Mouse (Mus musculus) liver, embryonic 12.5 days (tissue): ENCODE measurements around the gene Gm11213. TPM values are rescaled to one million over a fixed set of nuclear protein-coding genes. Genes with fewer than 3 reads are reported as not detected.
A peak's percentile ranks its signal among the peaks of the same experiment; 100 is the strongest.

Source experiments
- ATAC-seq: fragments of 200-750 bp; cut with Nextera tagmentation; 2 replicates; pipeline ENCODE4 v1.8.0; 2017; ENCODE audit warnings: moderate number of reproducible peaks, mild to moderate bottlenecking, moderate library complexity
- H3K27ac ChIP-seq: fragments of 300-500 bp; sonication (generic); 2 replicates; pipeline ENCODE4 v1.5.1; 2016; ENCODE audit warnings: mild to moderate bottlenecking
- H3K27me3 ChIP-seq: fragments of 300-500 bp; sonication (generic); replicated peaks from 2 replicates; pipeline ENCODE4 v1.6.1; 2016; ENCODE audit warnings: mild to moderate bottlenecking, moderate library complexity
- H3K36me3 ChIP-seq: fragments of 300-500 bp; sonication (generic); 2 replicates; pipeline ENCODE4 v1.6.1; 2016; ENCODE audit warnings: mild to moderate bottlenecking, moderate library complexity
- H3K4me1 ChIP-seq: fragments of 300-500 bp; sonication (generic); 2 replicates; pipeline ENCODE4 v1.6.1; 2016
- H3K4me2 ChIP-seq: fragments of 300-500 bp; sonication (generic); 2 replicates; pipeline ENCODE4 v1.6.1; 2016; ENCODE audit warnings: mild to moderate bottlenecking, moderate library complexity
- H3K4me3 ChIP-seq: fragments of 300-500 bp; sonication (generic); 2 replicates; pipeline ENCODE4 v1.5.1; 2016; ENCODE audit warnings: mild to moderate bottlenecking, moderate library complexity
- H3K9ac ChIP-seq: fragments of 300-500 bp; sonication (generic); 2 replicates; pipeline ENCODE4 v1.6.1; 2016; ENCODE audit warnings: mild to moderate bottlenecking, moderate library complexity
- H3K9me3 ChIP-seq: fragments of 300-500 bp; sonication (generic); replicated peaks from 2 replicates; pipeline ENCODE4 v1.6.1; 2016; ENCODE audit warnings: mild to moderate bottlenecking, moderate library complexity
- WGBS: fragments of 180-500 bp; shearing (Covaris S2); methylation state at CpG from one replicate; pipeline ENCODE4 v1.1.7; 2016; ENCODE audit not compliant: insufficient replicate concordance; 5-methylcytosine and 5-hydroxymethylcytosine counted together
- polyA plus RNA-seq: library from polyadenylated mRNA; unstranded; fragments of >200 nt; fragmentation: Nextera tagmentation; extraction: Ambion mirVana; gene quantifications from 2 replicates; pipeline ENCODE4 v1.2.1, GENCODE M21; 2016

Gm11213 gene
- polyA plus RNA-seq, 1 experiment from 2014 or later = not detected

DNA sequence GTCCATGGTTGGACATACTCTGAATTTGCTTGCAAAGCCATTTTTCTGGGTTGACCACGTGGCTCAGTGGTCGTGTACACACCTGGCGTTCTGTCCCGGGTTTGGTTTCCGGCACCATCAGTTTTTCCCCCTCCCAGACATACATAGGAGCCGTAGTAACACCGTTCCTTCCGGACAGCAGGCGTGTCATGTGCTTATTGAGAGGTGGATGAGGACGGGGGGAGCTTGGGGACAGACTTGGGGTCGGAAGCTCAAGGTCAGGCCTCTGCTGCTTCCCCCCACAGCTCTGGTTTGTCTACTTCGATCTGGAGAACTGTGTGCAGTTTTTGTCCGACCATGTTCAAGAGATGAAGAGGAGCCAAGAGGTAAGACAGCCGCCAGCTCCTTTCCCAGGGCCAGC lies 25.4 kb downstream of the Gm11213 start:
- WGBS = 80% methylated on average over 14 of the region's 14 CpGs
- Histone ChIP-seq H3K27me3 (no peaks in the 10 kb centered on the region), H3K9me3 (0 out of 2 replicates have a peak, but pooled peaks cover 4% of the 10 kb centered on the region), H3K9ac (no peak overlapping the region), H3K4me1 (no peaks in the 10 kb centered on the region), H3K4me2 (no peak overlapping the region), H3K27ac (no peak overlapping the region), H3K4me3 (no peak overlapping the region), H3K36me3 (peaks cover 19% of the 10 kb centered on the region)
- ATAC-seq = no peak

DNA sequence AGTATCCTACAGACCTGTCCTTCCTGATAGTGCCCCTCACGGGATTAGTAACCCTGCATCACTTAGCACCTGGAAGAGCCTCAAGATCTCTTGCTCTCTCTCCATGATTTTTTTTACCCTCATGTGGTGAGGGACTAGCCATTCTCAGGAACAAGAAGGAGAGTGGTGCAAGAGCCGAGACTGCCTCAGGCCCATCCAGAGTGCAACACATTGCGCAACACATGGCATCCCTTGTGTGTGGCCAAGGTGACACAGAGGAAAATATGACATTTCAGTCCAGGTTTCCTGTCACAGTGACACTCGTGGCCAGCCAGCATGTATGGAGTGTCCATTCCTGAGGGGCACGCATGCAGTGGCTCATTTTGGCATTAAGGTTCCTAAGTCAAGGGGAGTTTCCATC lies 32.4 kb downstream of the Gm11213 start:
- Histone ChIP-seq H3K27me3 (no peaks in the 10 kb centered on the region), H3K9ac (no peak overlapping the region), H3K27ac (no peak overlapping the region), H3K9me3 (0 out of 2 replicates have a peak, but pooled peaks cover 3% of the 10 kb centered on the region), H3K4me3 (no peak overlapping the region), H3K36me3 (peaks cover 42% of the 10 kb centered on the region), H3K4me1 (no peaks in the 10 kb centered on the region; the same call in 1 of the 2 replicates), H3K4me2 (no peak overlapping the region)
- WGBS = 72% methylated on average over 5 of the region's 5 CpGs
- no peak for ATAC-seq

DNA sequence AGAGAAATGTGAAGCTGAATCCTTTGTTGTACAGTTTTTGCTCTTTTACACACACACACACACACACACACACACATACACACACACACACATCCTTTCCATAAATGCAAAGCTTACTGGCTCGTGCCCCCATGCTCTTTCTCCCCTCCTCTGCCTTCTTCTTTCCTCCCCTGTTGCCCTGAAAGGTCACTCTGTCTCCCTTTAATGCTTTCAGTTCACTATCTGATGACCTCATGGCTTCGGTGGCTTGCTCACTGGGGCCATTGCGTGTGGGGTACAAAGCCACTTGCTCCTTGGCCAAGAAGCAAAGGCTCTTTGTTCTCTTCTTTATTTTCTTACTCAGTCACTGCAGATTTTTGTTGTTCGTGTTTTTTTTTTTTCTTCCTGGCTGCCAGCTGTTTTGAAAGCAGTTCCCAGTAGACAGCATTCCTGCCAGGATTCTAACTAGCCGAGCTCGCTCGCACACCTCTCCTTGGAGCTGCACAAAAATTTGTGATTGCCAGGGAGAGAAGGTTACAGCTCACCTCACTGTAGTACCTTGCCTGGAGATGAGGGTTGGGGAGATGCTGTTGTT lies 34.8 kb downstream of the Gm11213 start:
- H3K9ac ChIP-seq = no peak overlapping the region
- 78% methylated on average over 7 of the region's 7 CpGs for WGBS
- H3K27me3 ChIP-seq = no peaks in the 10 kb centered on the region
- no peak overlapping the region for H3K4me3 ChIP-seq
- no peaks in the 10 kb centered on the region for H3K9me3 ChIP-seq
- peaks cover 49% of the 10 kb centered on the region for H3K36me3 ChIP-seq
- no peak overlapping the region for H3K27ac ChIP-seq
- no peak for ATAC-seq
- no peaks in the 10 kb centered on the region; the same call in 1 of the 2 replicates for H3K4me1 ChIP-seq
- no peak overlapping the region for H3K4me2 ChIP-seq

DNA sequence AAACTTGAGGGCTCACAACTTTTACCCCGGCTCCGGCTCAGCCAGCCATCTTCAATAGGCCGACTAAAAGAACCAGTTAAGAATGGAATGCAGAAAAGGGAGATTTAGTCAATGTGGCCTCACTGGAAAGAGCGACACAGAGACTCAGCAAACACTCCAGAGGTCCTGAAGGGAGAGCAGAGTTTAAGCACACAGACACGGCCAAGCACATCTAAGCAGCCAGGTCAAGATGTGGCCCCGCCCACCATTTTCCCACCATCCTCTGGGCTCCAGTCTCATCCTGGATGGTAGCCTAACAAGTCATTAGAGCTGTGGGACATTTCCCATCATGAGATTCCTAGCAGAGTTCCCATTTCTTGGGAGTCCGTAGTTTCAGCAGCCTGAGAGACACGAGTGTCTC lies 35.7 kb downstream of the Gm11213 start:
- Histone ChIP-seq H3K9me3 (no peaks in the 10 kb centered on the region), H3K4me1 (no peaks in the 10 kb centered on the region; the same call in 1 of the 2 replicates), H3K36me3 (peaks cover 49% of the 10 kb centered on the region), H3K9ac (no peak overlapping the region), H3K4me3 (no peak overlapping the region), H3K27ac (no peak overlapping the region), H3K4me2 (no peak overlapping the region), H3K27me3 (no peaks in the 10 kb centered on the region)
- ATAC-seq = no peak
- 71% methylated on average over 8 of the region's 8 CpGs for WGBS

DNA sequence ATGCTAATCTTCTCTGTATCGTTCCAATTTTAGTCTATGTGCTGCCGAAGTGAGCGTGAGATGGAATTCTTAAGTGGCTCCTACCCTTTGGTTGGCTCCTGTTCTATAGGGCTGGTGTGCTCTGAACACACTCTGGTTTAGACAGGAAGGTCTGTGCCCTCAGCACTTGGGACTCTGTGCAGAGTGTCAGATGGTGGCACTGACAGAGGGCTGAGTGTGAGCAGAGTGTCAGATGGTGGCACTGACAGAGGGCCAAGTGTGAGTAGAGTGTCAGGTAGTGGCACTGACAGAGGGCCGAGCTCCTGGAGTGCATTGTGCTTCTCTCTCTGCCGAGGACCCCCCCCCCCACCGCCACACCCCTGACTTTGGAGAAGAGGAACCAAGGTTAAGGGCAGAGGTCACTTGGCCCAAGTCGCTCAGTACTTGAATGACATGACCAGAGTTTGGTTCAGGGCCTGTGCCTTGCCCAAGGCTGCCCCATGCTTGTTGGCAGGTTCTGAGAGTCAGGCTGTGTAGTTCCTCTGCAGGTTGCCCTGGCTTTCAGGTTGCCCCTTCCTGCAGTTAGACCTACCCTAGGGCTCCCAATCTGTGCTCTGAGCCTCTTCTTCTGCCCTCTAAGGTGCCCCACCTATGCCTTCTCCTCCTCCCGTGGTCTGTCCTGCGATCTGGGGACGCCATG lies 37.2 kb downstream of the Gm11213 start:
- Histone ChIP-seq H3K9ac (no peak overlapping the region), H3K4me3 (no peak overlapping the region), H3K36me3 (peaks cover 46% of the 10 kb centered on the region), H3K4me1 (no peaks in the 10 kb centered on the region; the same call in 1 of the 2 replicates), H3K27ac (no peak overlapping the region), H3K9me3 (no peaks in the 10 kb centered on the region), H3K4me2 (no peak overlapping the region), H3K27me3 (no peaks in the 10 kb centered on the region)
- ATAC-seq = 0 out of 2 replicates have a peak, but pooled peaks have one; percentile 18
- 67% methylated on average over 10 of the region's 10 CpGs for WGBS

DNA sequence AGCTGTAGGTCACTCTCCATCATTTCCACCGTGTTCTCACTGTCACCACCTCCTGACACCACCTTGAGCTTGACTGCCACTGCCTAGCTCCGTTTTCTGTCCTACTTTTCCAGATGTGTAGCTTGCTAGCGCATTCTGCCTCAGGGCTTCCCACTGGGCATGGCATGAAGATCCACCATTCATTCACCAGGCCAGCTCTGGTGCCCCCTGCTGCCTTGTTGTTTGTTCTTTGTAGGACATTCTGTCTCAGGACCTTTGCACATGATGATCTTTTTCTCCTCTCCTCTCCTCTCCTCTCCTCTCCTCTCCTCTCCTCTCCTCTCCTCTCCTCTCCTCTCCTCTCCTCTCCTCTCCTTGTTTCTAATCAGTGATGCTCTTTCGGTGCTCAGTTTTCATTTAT lies 42.3 kb downstream of the Gm11213 start:
- Histone ChIP-seq H3K9ac (no peak overlapping the region), H3K4me3 (no peak overlapping the region), H3K4me1 (peaks cover 41% of the 10 kb centered on the region), H3K27ac (no peak overlapping the region), H3K4me2 (no peak overlapping the region), H3K9me3 (no peaks in the 10 kb centered on the region), H3K36me3 (peaks cover 24% of the 10 kb centered on the region), H3K27me3 (no peaks in the 10 kb centered on the region)
- WGBS = 71% methylated on average over 4 of the region's 4 CpGs
- no peak for ATAC-seq

DNA sequence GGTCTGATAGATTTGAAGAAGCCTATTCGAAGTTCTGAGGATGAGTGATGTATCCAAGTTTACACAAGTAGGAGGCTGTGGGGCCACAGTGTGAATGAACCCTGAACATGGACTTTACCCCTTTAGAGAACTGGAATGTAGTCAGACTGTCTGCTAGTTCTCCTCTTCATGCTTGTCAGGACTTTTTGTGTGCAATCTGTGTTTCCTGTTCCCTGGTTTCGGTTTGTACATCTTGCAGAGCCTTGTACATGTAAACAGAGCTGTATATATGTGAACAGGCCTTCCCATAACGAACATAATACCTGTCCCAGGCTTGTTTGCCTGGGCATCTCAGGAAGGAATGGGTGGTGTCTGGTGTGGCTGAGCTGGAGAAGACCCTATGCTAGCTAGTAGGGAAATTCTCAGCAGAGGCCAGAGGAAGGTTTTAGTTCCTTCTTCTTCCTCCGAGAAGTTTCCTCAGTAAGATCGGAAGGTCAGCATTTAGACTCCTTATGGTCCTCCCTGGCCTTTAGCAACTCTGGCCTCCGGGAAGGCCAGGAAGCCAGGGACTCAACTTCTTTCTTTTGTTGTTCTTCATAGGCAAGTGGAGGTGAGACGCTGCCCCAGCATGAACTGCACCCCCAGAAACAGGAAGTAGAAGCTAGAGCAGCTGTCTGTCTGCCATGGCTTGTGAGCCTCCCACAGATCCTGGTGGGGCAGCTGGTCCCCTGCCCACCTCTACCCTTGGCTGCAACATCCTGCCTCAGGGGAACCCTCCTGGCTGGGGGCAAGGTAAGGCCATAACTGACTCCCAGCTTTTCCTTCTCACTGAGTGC lies 43.0 kb downstream of the Gm11213 start:
- H3K36me3 ChIP-seq = peaks cover 24% of the 10 kb centered on the region
- no peak for ATAC-seq
- no peaks in the 10 kb centered on the region for H3K9me3 ChIP-seq
- H3K4me2 ChIP-seq = no peak overlapping the region
- no peaks in the 10 kb centered on the region for H3K27me3 ChIP-seq
- peaks cover 48% of the 10 kb centered on the region for H3K4me1 ChIP-seq
- H3K9ac ChIP-seq = no peak overlapping the region
- H3K4me3 ChIP-seq = no peak overlapping the region
- WGBS = 35% methylated on average over 7 of the region's 7 CpGs
- peak overlapping the region; percentile 10; the same call in 1 of the 2 replicates for H3K27ac ChIP-seq

DNA sequence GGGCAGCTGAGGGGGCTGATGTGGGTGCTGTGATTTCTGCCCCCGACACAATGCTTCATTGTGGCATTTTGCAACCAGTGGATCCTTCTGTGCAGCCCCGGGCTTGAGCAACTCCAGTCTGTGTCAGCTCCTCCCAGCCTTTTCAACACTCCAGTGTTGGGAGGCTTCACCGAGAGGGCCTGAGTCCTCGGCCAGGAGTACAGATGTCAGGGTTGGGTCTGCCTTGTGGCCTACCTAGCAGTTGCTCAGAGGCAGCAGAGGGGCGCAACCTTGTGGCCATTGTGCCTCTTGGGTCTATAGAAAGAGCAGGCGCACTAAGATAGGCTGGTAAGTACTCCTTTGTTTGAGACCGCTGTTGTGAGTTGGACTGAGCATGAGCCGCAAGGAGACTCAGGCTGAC lies 45.0 kb downstream of the Gm11213 start:
- H3K27me3 ChIP-seq = no peaks in the 10 kb centered on the region
- H3K36me3 ChIP-seq = peaks cover 13% of the 10 kb centered on the region
- H3K4me2 ChIP-seq = peak overlapping the region; percentile 83
- no peak overlapping the region; the same call in 1 of the 2 replicates for H3K27ac ChIP-seq
- H3K9me3 ChIP-seq = no peaks in the 10 kb centered on the region
- WGBS = 68% methylated on average over 8 of the region's 8 CpGs
- peaks cover 59% of the 10 kb centered on the region for H3K4me1 ChIP-seq
- no peak for ATAC-seq
- no peak overlapping the region for H3K9ac ChIP-seq
- no peak overlapping the region for H3K4me3 ChIP-seq

DNA sequence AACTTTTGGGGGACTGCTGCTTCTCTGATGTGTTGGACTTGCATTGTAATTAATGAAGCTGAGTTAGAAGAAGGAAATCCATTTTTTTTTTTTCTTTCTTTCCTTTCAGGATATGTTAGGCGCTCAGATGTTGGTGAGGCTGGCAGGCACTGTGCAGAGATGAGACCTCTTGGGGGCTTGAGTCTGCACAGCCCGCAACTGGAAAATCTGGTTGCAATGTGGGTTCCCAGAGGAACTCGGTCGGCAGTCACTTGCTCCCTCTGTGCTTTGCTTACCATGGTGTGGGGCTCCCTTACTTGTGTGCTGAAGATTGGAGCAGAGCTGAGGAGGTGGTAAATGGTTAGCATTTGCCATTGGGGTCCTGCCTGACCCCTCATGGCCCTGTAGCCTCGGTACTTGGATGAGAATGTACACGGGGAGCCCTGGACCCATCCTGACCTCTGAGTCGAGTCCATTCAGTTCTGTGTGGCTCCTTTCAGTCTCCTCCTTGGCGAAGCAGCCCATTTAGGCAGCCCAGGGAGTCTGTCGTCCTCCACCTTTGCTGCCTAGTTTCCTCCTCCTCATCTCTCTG lies 45.8 kb downstream of the Gm11213 start:
- peak overlapping the region; percentile 73; the same call in 1 of the 2 replicates for H3K27ac ChIP-seq
- ATAC-seq = no peak
- peak overlapping the region; percentile 83 for H3K4me2 ChIP-seq
- H3K27me3 ChIP-seq = no peaks in the 10 kb centered on the region
- 45% methylated on average over 9 of the region's 9 CpGs for WGBS
- peaks cover 17% of the 10 kb centered on the region for H3K36me3 ChIP-seq
- no peaks in the 10 kb centered on the region for H3K9me3 ChIP-seq
- peak overlapping the region; percentile 77 for H3K9ac ChIP-seq
- H3K4me3 ChIP-seq = peak overlapping the region; percentile 73
- peaks cover 63% of the 10 kb centered on the region for H3K4me1 ChIP-seq

DNA sequence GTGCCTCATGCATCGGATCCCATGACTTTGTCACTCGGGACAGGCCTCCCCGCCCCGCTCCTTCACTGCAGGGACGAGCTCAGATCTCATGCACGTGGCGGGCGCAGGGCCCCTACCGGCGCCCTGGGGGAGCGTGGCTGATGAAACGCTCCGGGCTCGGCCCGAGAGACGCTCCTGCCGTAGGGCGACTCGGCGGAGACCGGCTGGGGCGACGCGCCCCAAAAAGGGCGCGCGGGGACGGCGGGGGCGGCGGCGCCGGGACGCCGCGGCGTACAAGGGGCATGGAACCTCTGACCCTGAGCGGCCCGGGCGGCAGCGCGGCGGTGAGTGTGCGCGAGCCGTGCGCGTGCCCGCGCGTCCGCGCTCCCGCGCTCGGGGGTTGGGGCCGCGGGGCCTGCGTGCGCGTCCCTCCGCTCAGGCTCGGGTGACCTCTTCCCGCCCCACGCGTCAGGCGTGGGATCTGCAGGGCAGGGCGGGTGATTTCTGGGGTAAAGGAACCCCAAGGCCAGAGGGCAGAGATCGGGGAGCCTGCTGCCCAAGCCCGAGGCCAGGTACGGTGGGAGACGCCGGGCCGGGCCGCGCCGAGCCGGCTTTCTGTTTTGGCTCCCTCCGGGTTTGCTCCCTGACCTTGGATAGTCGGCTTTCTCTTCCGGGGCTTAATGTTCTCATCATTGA lies 46.5 kb downstream of the Gm11213 start, which contains the start of gene Tmem268:
TSS of gene Tmem268 (plus strand) at position 375 of the 675 bp plus-strand sequence.
- Histone ChIP-seq H3K27me3 (no peaks in the 10 kb centered on the region), H3K4me1 (peaks cover 63% of the 10 kb centered on the region), H3K36me3 (peaks cover 15% of the 10 kb centered on the region), H3K9me3 (no peaks in the 10 kb centered on the region), H3K4me2 (peak within 1 kb of the TSS; percentile 83), H3K4me3 (peak within 1 kb of the TSS; percentile 73), H3K9ac (peak within 1 kb of the TSS; percentile 77), H3K27ac (peak within 1 kb of the TSS; percentile 73)
- WGBS = under 1% methylated on average over 79 of the region's 81 CpGs
- ATAC-seq = peak; percentile 83
